Mouse (Mus musculus): ENCODE measurements around the gene Per3.

GRCm38 (mm10) chr4:150990148-150990547 is 54.3 kb downstream of the Per3 start:
- no peak for TF ChIP-seq CTCF (IDR thresholded peaks at IDR 0.05; ENCODE audit: insufficient read depth, low read depth, low read length)
- TF ChIP-seq POLR2A (IDR thresholded peaks at IDR 0.05; ENCODE audit: insufficient read depth, low read depth, low read length) = no peak

All from olfactory bulb, adult 2 months (tissue).